Mouse (Mus musculus): ENCODE data around the gene Lrmda.

- no peak for TF ChIP-seq CTCF (conservative IDR thresholded peaks at IDR 0.05; ENCODE audit: low read length)
- no peak for TF ChIP-seq NANOG (IDR thresholded peaks at IDR 0.05; ENCODE audit: borderline replicate concordance, low read length)
- TF ChIP-seq POU5F1 (IDR thresholded peaks at IDR 0.05; ENCODE audit: borderline replicate concordance, low read length) = no peak
These were observed 648.8 kb downstream of the Lrmda start for GRCm38 (mm10) chr14:22668302-22668701.
